Mouse (Mus musculus): Measurements from ENCODE around the gene Rnf31. TPM values are rescaled to one million over a fixed set of nuclear protein-coding genes. Genes with fewer than 3 reads are reported as not detected.

Rnf31 gene
- total and polyA plus RNA-seq, 3 experiments, result 12.9 to 24.5 TPM; not detected in 1

DNA sequence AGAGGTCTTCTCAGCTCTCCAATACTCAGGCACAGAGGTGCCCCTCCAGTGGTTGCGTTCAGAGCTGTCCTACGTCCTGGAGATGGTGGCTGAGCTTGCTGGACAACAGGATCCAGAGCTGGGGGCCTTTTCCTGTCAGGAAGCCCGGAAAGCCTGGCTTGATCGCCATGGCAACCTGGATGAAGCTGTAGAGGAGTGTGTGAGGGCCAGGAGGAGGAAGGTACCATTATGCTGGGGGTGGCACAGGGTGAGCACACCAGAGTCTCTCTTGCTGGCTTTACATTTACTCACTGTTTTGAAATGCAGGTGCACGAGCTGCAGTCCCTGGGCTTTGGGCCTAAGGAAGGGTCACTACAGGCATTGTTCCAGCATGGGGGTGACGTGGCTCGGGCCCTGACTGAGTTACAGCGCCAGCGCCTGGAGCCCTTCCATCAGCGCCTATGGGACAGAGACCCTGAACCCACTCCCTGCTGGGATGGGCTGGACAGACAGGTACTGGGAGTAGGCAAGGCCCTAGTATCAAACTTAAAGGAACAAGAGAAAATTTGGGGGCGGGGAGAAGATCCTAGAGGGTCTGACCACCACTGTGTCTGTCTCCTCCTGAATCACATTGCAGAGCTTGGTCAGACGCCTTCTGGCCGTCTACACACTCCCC lies 4.7 kb downstream of the Rnf31 start:
- Histone ChIP-seq H3K9ac (ENCODE audit: control insufficient read depth, low read depth, low read length, poor library complexity, severe bottlenecking) (no peak overlapping the region), H3K4me3 (ENCODE audit: control insufficient read depth in 1 of 2, insufficient read depth in 1 of 2, low read depth in 2 of 2, low read length in 2 of 2) (no peak overlapping the region), H3K27ac (ENCODE audit: control insufficient read depth, low read depth, low read length) (no peak overlapping the region), H3K4me1 (ENCODE audit: control insufficient read depth in 1 of 2, insufficient read depth in 2 of 2, low read length in 2 of 2) (peaks cover 0 to 10% of the 10 kb centered on the region in 2 experiments; a peak in 1 of 4 replicates), H3K36me3 (ENCODE audit: control insufficient read depth in 1 of 2, insufficient read depth in 2 of 2, low read length in 2 of 2) (peaks cover 3 to 9% of the 10 kb centered on the region in 2 experiments), H3K27me3 (ENCODE audit: control insufficient read depth in 1 of 2, insufficient read depth in 2 of 2, low read length in 2 of 2) (no peaks in the 10 kb centered on the region), H3K9me3 (replicated peaks; ENCODE audit: insufficient read depth, low read length) (no peaks in the 10 kb centered on the region), H3K79me2 (ENCODE audit: control insufficient read depth, insufficient read depth, low read length, poor library complexity) (peaks cover 21% of the 10 kb centered on the region)
- TF ChIP-seq CTCF (IDR thresholded peaks at IDR 0.05 in 2 of 3, conservative IDR thresholded peaks at IDR 0.05 in 1 of 3; ENCODE audit: control insufficient read depth in 1 of 3, insufficient read depth in 1 of 3, low read depth in 2 of 3, low read length in 3 of 3, poor library complexity in 1 of 3, severe bottlenecking in 1 of 3), result no peak
- no peak for TF ChIP-seq TCF12 (IDR thresholded peaks at IDR 0.05; ENCODE audit: low read depth, low read length)
- TF ChIP-seq ZKSCAN1 (IDR thresholded peaks at IDR 0.05; ENCODE audit: low read depth, low read length), result no peak
- TF ChIP-seq GABPA (IDR thresholded peaks at IDR 0.05; ENCODE audit: low read depth, low read length), result no peak
- no peak for TF ChIP-seq ZMIZ1 (IDR thresholded peaks at IDR 0.05; ENCODE audit: low read depth, low read length)
- no peak for TF ChIP-seq MEF2A (IDR thresholded peaks at IDR 0.05; ENCODE audit: extremely low read depth, insufficient replicate concordance, low read depth, low read length, poor library complexity, severe bottlenecking)
- TF ChIP-seq CHD1 (IDR thresholded peaks at IDR 0.05; ENCODE audit: low read depth, low read length), result no peak
- no peak for TF ChIP-seq E2F4 (IDR thresholded peaks at IDR 0.05; ENCODE audit: borderline replicate concordance, low read depth, low read length)
- no peak for TF ChIP-seq ELF1 (IDR thresholded peaks at IDR 0.05; ENCODE audit: low read depth, low read length)
- no peak for TF ChIP-seq POLR2A (IDR thresholded peaks at IDR 0.05; ENCODE audit: control insufficient read depth in 1 of 2, insufficient read depth in 1 of 2, low read depth in 1 of 2, low read length in 2 of 2, poor library complexity in 1 of 2)
- TF ChIP-seq USF1 (IDR thresholded peaks at IDR 0.05; ENCODE audit: low read depth, low read length), result no peak
- no peak for TF ChIP-seq BHLHE40 (IDR thresholded peaks at IDR 0.05; ENCODE audit: borderline replicate concordance, low read depth, low read length)
- no peak for TF ChIP-seq TBP (IDR thresholded peaks at IDR 0.05; ENCODE audit: low read depth, low read length)
- TF ChIP-seq NELFE (IDR thresholded peaks at IDR 0.05; ENCODE audit: low read depth, low read length), result no peak
- TF ChIP-seq NRF1 (IDR thresholded peaks at IDR 0.05; ENCODE audit: insufficient read depth, low read depth, low read length, poor library complexity, severe bottlenecking), result no peak
- TF ChIP-seq ETS1 (IDR thresholded peaks at IDR 0.05; ENCODE audit: low read depth, low read length), result no peak
- TF ChIP-seq GATA1 (IDR thresholded peaks at IDR 0.05; ENCODE audit: low read depth, low read length), result no peak
- TF ChIP-seq UBTF (IDR thresholded peaks at IDR 0.05; ENCODE audit: borderline replicate concordance, insufficient read depth, low read depth, low read length), result no peak
- no peak for DNase-seq (ENCODE audit: low read depth, low spot score)
